Mouse (Mus musculus) bone marrow macrophage, adult 2 months (primary cell): ENCODE data around the gene Senp1.

Experiments
- CTCF ChIP-seq: IDR thresholded peaks from 2 replicates; pipeline ENCODE4 v1.5.1; 2012; ENCODE audit warnings: low read depth, mild to moderate bottlenecking, low read length, moderate library complexity
- POLR2A ChIP-seq: IDR thresholded peaks from 2 replicates; pipeline ENCODE4 v1.6.1; 2012; ENCODE audit warnings: mild to moderate bottlenecking, low read depth, low read length, borderline replicate concordance

DNA sequence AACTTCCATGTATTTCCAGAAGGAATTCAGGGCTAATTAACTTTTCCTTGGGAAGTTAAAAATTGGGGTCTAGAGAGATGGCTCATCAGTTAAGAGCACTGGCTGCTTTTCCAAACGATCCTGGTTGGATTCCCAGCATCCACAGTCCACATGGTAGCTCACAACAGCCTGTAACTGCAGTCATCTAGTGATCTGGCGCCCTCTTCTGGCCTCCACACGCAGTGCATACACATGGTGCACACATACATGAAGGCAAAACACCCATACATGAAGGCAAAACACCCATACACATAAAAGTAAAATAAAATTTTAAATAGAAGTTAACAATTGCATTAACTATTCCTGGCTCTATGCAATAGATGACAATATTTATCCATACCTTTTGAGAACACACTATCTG is 3.4 kb upstream of the Senp1 start:
- TF ChIP-seq CTCF (peak; percentile 30; the same call in 1 of the 2 replicates), POLR2A (no peak)
